Mouse (Mus musculus): Measurements from ENCODE around the gene Lck.

- no peak for TF ChIP-seq POLR2A (IDR thresholded peaks at IDR 0.05; ENCODE audit: low read depth, low read length)
- no peak for TF ChIP-seq CTCF (conservative IDR thresholded peaks at IDR 0.05; ENCODE audit: insufficient read depth, insufficient read length, low read depth, low read length)
Measured at GRCm38 (mm10) chr4:129622120-129622802, 48.8 kb upstream of the Lck start.
